Mouse (Mus musculus): ENCODE measurements around the gene Ttc16. TPM values are rescaled to one million over a fixed set of nuclear protein-coding genes. Genes with fewer than 3 reads are reported as not detected.

Gene Ttc16
- polyA plus RNA-seq, 1 experiment from 2014 or later = 0.21 TPM

DNA sequence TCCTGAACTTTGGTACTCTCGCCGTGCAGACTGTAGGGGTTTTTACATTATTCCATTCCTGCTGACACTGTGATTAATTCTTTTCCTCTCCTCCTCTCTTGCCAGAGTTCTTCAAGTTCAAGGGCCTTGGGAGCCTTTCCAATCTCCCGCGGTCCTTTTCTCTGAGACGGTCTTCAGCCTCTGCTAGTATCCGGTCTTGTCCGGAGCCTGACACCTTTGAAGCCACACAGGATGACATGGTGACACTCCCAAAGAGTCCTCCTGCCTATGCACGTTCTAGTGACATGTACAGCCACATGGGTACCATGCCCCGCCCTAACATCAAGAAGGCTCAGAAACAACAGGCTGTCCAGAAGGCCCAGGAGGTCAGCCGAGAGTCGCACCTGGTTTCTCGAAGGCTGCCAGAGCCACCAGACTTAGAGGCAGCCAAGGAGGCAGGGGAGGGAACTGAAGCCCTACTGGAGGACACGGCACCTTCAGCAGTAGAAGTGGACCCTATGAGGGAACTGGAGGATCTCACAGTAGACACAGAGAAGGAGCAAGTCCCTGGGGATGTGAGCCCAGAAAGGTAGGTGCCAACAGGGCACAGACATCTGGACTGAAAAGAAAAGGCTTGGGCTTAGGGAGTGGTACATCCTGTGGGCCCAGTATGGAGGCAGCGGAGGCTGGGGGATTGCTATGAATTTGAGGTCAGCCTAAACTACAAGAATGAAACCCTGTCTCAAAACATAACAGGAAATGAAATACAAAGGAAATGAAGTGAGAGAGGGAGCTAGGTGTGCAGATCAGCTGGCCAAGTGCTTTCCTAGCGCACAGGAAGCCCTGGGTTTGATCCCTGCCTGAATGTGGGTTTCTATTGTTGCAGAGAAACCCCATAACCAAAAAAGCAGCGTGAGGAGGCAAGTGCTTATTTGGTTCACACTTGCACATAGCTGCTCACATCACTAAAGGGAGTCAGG, 50.3 kb downstream of the Ttc16 start:
- Histone ChIP-seq H3K4me3 (no peak overlapping the region), H3K9ac (no peak overlapping the region), H3K4me1 (peaks cover 43% of the 10 kb centered on the region), H3K9me3 (no peaks in the 10 kb centered on the region), H3K36me3 (peaks cover 8% of the 10 kb centered on the region; the same call in 1 of the 2 replicates), H3K4me2 (no peak overlapping the region), H3K27ac (no peak overlapping the region), H3K27me3 (no peaks in the 10 kb centered on the region)
- ATAC-seq (ENCODE audit: insufficient number of reproducible peaks, insufficient read depth, low FRiP score, low TSS enrichment, low read depth) = no peak
- WGBS = 83% methylated on average over 16 of the region's 16 CpGs

DNA sequence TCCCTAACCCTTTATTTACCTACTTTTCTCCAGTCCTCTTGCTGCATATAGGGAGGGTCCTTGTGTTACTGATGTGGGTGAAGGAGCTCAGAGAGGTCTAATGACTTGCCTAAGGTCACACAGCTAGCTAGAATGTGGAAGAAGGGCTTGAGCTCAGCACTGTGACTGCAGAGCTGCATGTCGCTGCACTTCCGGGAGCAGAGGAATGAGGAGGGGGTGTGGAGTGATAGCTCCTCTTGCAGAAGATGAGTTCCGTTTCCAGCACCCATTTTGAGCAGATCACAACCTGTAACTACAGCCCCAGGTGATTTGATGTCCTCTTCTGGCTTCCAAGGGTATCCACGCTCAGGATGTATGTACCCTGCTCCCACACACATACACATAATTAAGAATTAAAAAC, 51.3 kb downstream of the Ttc16 start:
- no peaks in the 10 kb centered on the region for H3K27me3 ChIP-seq
- H3K9ac ChIP-seq = no peak overlapping the region
- H3K4me1 ChIP-seq = peaks cover 36% of the 10 kb centered on the region
- peaks cover 8% of the 10 kb centered on the region; the same call in 1 of the 2 replicates for H3K36me3 ChIP-seq
- no peak overlapping the region for H3K27ac ChIP-seq
- ATAC-seq (ENCODE audit: insufficient number of reproducible peaks, insufficient read depth, low FRiP score, low TSS enrichment, low read depth) = no peak
- no peak overlapping the region for H3K4me3 ChIP-seq
- H3K9me3 ChIP-seq = no peaks in the 10 kb centered on the region
- no peak overlapping the region for H3K4me2 ChIP-seq
- WGBS = 84% methylated on average over 4 of the region's 4 CpGs

DNA sequence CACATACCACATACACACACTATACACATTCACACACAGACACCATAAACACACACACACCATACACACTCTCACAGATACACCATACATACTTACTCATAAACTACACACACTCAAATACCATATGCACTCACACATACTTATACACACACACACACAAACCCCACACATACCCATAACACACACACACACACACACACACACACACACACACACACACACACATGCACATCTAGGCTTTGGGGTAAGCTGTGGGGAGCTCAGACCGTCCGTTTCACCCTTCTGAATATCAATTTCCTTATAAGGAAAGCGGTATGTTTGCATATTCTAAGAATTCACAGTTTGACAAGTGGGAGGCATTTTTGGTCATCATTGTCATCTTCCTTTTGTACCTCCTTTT, 52.9 kb downstream of the Ttc16 start:
- no peak for ATAC-seq (ENCODE audit: insufficient number of reproducible peaks, insufficient read depth, low FRiP score, low TSS enrichment, low read depth)
- Histone ChIP-seq H3K4me2 (no peak overlapping the region), H3K9ac (no peak overlapping the region)

DNA sequence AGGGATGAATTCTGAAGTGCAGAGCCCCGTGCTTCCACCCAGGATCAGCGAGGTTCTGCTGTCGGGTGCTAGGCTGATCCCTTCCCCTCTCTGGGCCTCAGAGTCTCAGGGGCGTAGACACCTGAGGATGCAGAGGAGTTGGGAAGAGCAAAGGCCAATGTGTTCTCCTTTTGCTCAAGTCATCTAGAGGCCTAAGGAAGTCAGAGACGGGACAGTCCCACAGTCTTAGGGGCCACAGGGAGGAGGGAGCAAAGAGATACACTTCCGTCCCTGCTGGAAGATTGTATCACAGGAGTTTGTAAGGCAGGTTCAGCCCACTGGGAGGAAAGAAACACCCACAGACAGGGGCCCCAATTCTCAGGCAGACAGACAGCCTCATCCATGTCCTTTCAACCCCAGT, 53.4 kb downstream of the Ttc16 start:
- Histone ChIP-seq H3K4me3 (0 out of 2 replicates have a peak overlapping the region, but pooled peaks have one; percentile 30), H3K27ac (no peak overlapping the region)
- WGBS = 50% methylated on average over 6 of the region's 6 CpGs

More for the DNA sequence above, 52.9 kb downstream of the Ttc16 start:
- peaks cover 8% of the 10 kb centered on the region; the same call in 1 of the 2 replicates for H3K36me3 ChIP-seq
- H3K27me3 ChIP-seq = no peaks in the 10 kb centered on the region
- H3K4me1 ChIP-seq = peaks cover 32% of the 10 kb centered on the region
- no peak overlapping the region for H3K27ac ChIP-seq
- no peak overlapping the region for H3K4me3 ChIP-seq
- WGBS = 70% methylated on average over 3 of the region's 3 CpGs
- no peaks in the 10 kb centered on the region for H3K9me3 ChIP-seq

DNA sequence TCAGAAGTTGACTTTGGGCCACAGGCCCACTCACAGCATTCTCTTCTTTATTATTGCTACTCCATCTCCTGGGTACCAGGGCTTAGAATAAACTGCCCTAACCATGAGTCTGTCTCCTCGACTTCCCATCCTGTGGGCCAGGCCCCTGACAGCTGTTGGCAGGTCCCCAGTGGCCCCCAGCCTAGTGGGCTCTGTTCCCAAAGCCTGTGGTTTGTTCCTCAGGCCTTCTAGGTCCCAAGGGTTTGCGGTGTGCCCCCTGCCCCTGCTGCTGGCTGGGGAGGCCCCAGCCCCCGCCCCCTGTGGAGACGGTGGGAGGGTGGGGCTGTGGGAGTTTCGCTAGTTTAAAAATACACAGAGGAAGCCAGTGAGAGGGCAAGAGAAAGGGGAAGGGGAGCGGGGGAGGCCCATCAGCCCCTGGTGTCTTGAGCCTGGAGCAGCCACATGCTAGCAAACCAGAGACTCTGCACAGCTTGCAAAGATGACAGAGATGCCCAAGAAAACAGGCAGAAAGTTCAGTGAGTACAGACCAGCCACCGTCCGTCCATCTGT, 54.7 kb downstream of the Ttc16 start, which contains the start of gene Sh2d3c:
Gene Sh2d3c (plus strand): TSS at position 375 of the 549 bp plus-strand sequence.
- Histone ChIP-seq H3K4me3 (peak within 1 kb of the TSS; percentile 30), H3K36me3 (peaks cover 8% of the 10 kb centered on the region; the same call in 1 of the 2 replicates), H3K4me1 (peaks cover 28% of the 10 kb centered on the region), H3K9me3 (no peaks in the 10 kb centered on the region), H3K27me3 (no peaks in the 10 kb centered on the region), H3K9ac (peak within 1 kb of the TSS; percentile 41), H3K27ac (peak within 1 kb of the TSS; percentile 52), H3K4me2 (peak within 1 kb of the TSS; percentile 53)
- WGBS = 32% methylated on average over 8 of the region's 8 CpGs
- ATAC-seq (ENCODE audit: insufficient number of reproducible peaks, insufficient read depth, low FRiP score, low TSS enrichment, low read depth) = 0 out of 2 replicates have a peak, but pooled peaks have one; percentile 35

More for the DNA sequence above, 53.4 kb downstream of the Ttc16 start:
- H3K4me2 ChIP-seq = peak overlapping the region; percentile 53
- peak overlapping the region; percentile 27; the same call in 1 of the 2 replicates for H3K9ac ChIP-seq
- ATAC-seq (ENCODE audit: insufficient number of reproducible peaks, insufficient read depth, low FRiP score, low TSS enrichment, low read depth) = no peak
- H3K27me3 ChIP-seq = no peaks in the 10 kb centered on the region
- H3K36me3 ChIP-seq = peaks cover 8% of the 10 kb centered on the region; the same call in 1 of the 2 replicates
- H3K9me3 ChIP-seq = no peaks in the 10 kb centered on the region
- H3K4me1 ChIP-seq = peaks cover 30% of the 10 kb centered on the region

DNA sequence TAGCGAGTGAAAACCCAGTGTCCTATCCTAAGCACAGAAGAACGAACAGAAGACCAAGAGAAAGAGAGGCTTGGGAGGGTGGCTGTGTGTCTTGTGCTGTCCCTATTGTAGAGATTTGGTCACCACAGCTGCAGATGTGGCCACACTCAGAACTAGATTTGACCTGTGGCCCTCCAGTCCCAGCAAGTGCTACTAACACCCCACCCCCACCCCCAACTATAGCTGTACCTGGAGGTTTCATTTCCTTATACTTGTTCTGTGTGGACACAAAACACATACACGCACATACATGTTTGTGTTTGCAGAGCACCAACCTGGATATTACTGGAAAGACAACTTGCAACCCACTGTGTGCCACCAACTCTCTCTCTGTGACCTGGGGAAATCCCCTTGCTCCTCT, 55.4 kb downstream of the Ttc16 start:
- Histone ChIP-seq H3K27me3 (no peaks in the 10 kb centered on the region), H3K27ac (peak overlapping the region; percentile 52; the same call in 1 of the 2 replicates), H3K4me1 (peaks cover 29% of the 10 kb centered on the region)

DNA sequence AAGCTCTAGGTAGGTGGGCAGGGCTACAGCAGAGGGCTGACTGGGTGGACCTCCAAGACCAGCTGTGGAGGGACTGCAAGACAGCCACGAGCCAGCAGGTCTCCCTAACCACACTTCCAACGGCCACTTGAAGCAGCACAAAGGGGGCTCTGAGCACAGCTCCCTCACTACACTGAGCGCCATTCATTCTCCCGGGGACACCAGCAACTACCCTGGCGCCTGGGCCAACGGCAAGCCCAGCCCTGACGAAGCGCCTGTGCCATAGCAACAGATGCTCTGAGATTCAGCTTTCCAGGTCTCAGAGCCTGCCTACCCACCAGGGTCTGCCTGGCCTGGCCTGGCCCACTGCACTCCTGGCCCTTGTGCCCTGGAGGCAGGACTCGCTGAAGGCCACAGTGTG, 56.7 kb downstream of the Ttc16 start:
- Histone ChIP-seq H3K9ac (no peak overlapping the region), H3K27ac (peak overlapping the region; percentile 53), H3K36me3 (no peaks in the 10 kb centered on the region), H3K4me3 (no peak overlapping the region), H3K4me2 (no peak overlapping the region), H3K4me1 (peaks cover 40% of the 10 kb centered on the region), H3K9me3 (no peaks in the 10 kb centered on the region), H3K27me3 (no peaks in the 10 kb centered on the region)
- peak; percentile 50 for ATAC-seq (ENCODE audit: insufficient number of reproducible peaks, insufficient read depth, low FRiP score, low TSS enrichment, low read depth)
- WGBS = 40% methylated on average over 9 of the region's 9 CpGs

More for the DNA sequence above, 55.4 kb downstream of the Ttc16 start:
- no peak overlapping the region for H3K4me3 ChIP-seq
- no peak overlapping the region for H3K9ac ChIP-seq
- H3K9me3 ChIP-seq = no peaks in the 10 kb centered on the region
- peaks cover 1% of the 10 kb centered on the region; the same call in 1 of the 2 replicates for H3K36me3 ChIP-seq
- no peak for ATAC-seq (ENCODE audit: insufficient number of reproducible peaks, insufficient read depth, low FRiP score, low TSS enrichment, low read depth)
- H3K4me2 ChIP-seq = no peak overlapping the region
- 86% methylated on average over 3 of the region's 3 CpGs for WGBS

DNA sequence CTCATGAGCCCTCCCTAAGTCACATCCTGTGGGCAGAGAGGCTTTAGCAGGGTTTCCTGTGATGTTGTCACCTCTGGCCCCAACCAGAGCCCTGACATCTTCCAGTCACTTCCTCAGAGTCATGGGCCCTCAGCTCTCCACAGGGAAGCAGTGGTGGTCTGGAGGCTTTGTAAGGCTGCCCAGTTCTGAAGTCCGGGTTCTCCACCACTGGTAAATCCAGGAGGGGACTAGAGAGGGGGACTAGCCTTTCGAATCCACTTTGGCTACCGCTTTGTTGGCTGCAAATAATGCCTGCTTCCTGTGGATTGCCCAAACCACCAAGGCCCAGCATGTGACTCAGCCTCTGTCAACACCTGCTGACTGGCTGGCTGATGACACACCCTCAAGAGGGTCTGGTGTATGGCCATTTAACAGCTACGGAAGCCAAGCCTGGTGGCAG, 60.4 kb downstream of the Ttc16 start:
- ATAC-seq (ENCODE audit: insufficient number of reproducible peaks, insufficient read depth, low FRiP score, low TSS enrichment, low read depth) = no peak
- H3K9ac ChIP-seq = no peak overlapping the region
- peaks cover 30% of the 10 kb centered on the region for H3K4me1 ChIP-seq
- H3K27me3 ChIP-seq = no peaks in the 10 kb centered on the region
- 72% methylated on average over 4 of the region's 4 CpGs for WGBS
- no peak overlapping the region for H3K4me2 ChIP-seq
- no peak overlapping the region; the same call in 1 of the 2 replicates for H3K27ac ChIP-seq
- H3K9me3 ChIP-seq = no peaks in the 10 kb centered on the region
- H3K4me3 ChIP-seq = no peak overlapping the region
- peaks cover 11% of the 10 kb centered on the region for H3K36me3 ChIP-seq

DNA sequence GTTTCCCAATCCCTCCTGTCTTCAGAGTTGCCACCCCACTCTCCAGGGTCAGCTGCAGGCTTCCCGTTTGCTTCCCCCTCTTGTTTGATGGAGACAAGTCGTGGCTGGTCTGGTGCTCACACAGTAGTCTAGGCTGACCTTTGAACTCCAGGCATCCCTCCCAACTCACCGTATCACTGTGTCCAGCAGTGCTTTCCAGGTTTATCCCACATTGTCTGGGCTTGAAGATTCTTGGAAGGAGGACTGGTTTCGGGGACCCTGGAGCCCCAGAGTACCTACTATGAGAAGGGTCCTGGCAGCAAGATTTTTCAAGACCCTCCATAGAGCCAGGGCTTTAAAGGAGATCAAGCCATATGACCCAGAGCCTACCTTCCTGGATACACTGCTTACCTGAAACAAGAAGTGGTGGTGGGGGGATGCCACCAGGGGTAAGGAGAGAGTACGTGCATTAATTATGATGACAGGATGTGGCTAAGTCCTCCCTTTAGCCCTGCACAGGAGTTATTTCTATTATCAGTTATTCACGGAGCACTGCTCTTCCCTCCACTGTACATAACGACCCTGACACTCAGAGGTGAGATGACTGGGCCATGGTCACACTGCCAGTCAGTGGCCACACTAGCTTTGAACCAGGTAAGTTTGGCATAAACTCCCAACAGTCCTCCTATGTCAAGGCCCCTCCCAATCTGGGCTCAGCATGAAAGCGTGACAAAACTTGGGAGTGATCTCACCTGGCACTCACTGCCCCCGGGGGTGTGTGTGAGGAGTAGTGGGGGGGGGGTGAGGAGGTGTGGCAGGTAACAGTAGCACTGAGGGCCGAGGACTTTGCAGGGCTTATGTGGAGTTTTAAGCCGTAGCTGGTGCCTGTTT, 61.1 kb downstream of the Ttc16 start:
- Histone ChIP-seq H3K4me2 (peak overlapping the region; percentile 93), H3K27me3 (no peaks in the 10 kb centered on the region), H3K4me1 (peaks cover 30% of the 10 kb centered on the region), H3K9ac (peak overlapping the region; percentile 61; the same call in 1 of the 2 replicates), H3K36me3 (peaks cover 18% of the 10 kb centered on the region), H3K27ac (peak overlapping the region; percentile 97), H3K9me3 (no peaks in the 10 kb centered on the region), H3K4me3 (peak overlapping the region; percentile 87; the same call in 1 of the 2 replicates)
- 51% methylated on average over 11 of the region's 11 CpGs for WGBS
- no peak for ATAC-seq (ENCODE audit: insufficient number of reproducible peaks, insufficient read depth, low FRiP score, low TSS enrichment, low read depth)

DNA sequence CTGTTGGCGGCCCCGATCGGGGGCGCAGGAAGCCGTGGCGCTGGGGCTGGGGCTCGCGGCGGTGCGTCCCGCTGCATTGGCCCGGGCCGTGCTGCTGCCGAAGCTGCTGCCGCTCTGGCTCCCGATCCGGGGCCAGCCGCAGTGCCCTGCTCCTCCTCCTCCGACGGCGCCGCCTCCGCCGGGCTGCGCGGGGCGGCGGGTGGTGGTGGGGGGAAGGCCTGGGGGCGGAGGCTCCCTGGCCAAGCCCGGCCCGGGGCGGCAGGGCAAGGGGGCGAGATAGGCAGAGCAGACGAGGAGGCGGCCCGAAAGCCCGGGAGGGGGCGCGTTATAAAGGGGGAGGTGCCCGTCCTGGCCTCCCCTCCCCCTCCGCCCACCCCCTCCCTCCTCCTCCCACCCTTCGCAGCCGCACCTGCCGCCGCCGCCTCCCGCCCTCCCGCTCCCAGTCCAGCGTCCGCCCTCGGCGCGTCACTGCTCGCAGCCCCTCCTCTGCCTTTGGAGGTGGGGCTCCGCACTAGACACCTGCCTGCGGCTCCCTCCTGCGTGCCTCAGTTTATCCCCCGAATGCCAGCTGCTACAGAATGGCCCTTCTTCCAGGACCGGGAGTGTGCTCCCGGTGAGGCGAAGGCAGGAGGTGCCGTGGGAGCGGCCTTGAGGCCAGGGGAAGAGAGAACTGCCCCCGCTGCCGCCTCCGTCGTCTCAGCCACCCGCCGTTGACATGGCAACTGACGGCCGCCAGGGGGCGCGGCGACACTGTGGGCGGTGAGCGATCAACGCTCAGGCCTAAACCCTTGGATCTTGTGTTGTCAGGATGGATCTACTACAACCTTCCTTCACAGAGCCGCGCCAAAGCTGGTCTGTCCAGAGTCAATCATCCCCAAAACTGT, 62.3 kb downstream of the Ttc16 start, which contains the start of gene Cdk9:
Gene Cdk9 (minus strand): TSS at position 143 of the 884 bp plus-strand sequence.
- under 1% methylated on average over 62 of the region's 79 CpGs for WGBS
- peak; percentile 86 for ATAC-seq (ENCODE audit: insufficient number of reproducible peaks, insufficient read depth, low FRiP score, low TSS enrichment, low read depth)
- Histone ChIP-seq H3K9me3 (no peaks in the 10 kb centered on the region), H3K4me3 (peak within 1 kb of the TSS; percentile 87), H3K4me2 (peak within 1 kb of the TSS; percentile 93), H3K27me3 (no peaks in the 10 kb centered on the region), H3K36me3 (peaks cover 29% of the 10 kb centered on the region), H3K4me1 (peaks cover 25% of the 10 kb centered on the region), H3K27ac (peak within 1 kb of the TSS; percentile 97), H3K9ac (peak within 1 kb of the TSS; percentile 88)
